ENCODE assay signal across 7 mouse cellular contexts in genomic region chr17:49468223-49468622, GRCm38 (mm10). TPM values are rescaled to one million over a fixed set of nuclear protein-coding genes. Genes with fewer than 3 reads are reported as not detected.
DNase-seq lines count a peak whose midpoint lies in the region; ATAC-seq and TF ChIP-seq lines count a peak whose summit lies in the region.

No protein-coding gene starts in this region.

- no peak overlapping the region for H3K4me2 ChIP-seq in forebrain, embryonic 13.5 days

- H3K27ac ChIP-seq in forebrain, embryonic 13.5 days, result no peak overlapping the region

- no peaks in the 10 kb centered on the region for H3K27me3 ChIP-seq in Patski
- H3K27me3 ChIP-seq in forebrain, embryonic 13.5 days, result no peaks in the 10 kb centered on the region

- ATAC-seq in Patski, result peak; percentile 65
- ATAC-seq in forebrain, embryonic 13.5 days, result peak; percentile 12; the same call in 1 of the 2 replicates
- peak; percentile 68 to 80; a peak in 3 of 4 replicates for ATAC-seq in hematopoietic stem cell, adult 5-6 weeks (replicated peaks in 1 of 2; ENCODE audit: insufficient read depth in 1 of 2, low FRiP score in 2 of 2, low TSS enrichment in 1 of 2, low read depth in 1 of 2, poor library complexity in 2 of 2, severe bottlenecking in 2 of 2)

- peak; percentile 100 for TF ChIP-seq CTCF in Patski (IDR thresholded peaks at IDR 0.05)

- CTCF ChIA-PET in Patski (lab: Charles Lee), result interaction anchor here (0.9 to 4.3 kb wide), 16 partner anchors 9 to 434 kb away, joined by 3 to 45 read pairs (median 4); no protein-coding TSS in a partner anchor

- no peak overlapping the region for H3K9ac ChIP-seq in forebrain, embryonic 13.5 days

- no peak overlapping the region for H3K4me3 ChIP-seq in forebrain, embryonic 13.5 days

- 39% methylated on average over 4 of the region's 4 CpGs for WGBS in forebrain, embryonic 13.5 days

- no peaks in the 10 kb centered on the region for H3K36me3 ChIP-seq in forebrain, embryonic 13.5 days (ENCODE audit: poor library complexity, severe bottlenecking)

- in situ Hi-C loops in Patski (cut with MboI; ENCODE audit: low pct_unique_long_range_greater_than_20kb), result loop anchor here (5.0 to 10.0 kb wide), 2 partner anchors 257 to 409 kb away; no protein-coding TSS in a partner anchor

- 0 out of 2 replicates have a peak, but pooled peaks cover 6% of the 10 kb centered on the region for H3K4me1 ChIP-seq in forebrain, embryonic 13.5 days

- DNase-seq in Patski (ENCODE audit: low read depth, low spot score), result no peak
- DNase-seq in c-Kit-positive CD71-positive TER-119-positive erythroid progenitor cells, embryonic 14.5 days (ENCODE audit: low spot score), result peak; percentile 47
- DNase-seq in layer of hippocampus, adult 9-10 months (ENCODE audit: low spot score), result peak; percentile 88
- DNase-seq in lung, postnatal 14 days, result peak; percentile 85
- DNase-seq in right cerebral cortex, postnatal 36 days (ENCODE audit: low spot score in 2 of 2), result peak; percentile 59 to 66

- POLR2A ChIA-PET in Patski (lab: Charles Lee), result interaction anchor here (0.7 kb wide), 1 partner anchor 192 kb away, joined by 3 read pairs; no protein-coding TSS in a partner anchor

- H3K9me3 ChIP-seq in forebrain, embryonic 13.5 days (replicated peaks), result no peaks in the 10 kb centered on the region

RNA-seq across cellular contexts. Expression of gene Mocs1, which starts 40.1 kb away (rescaled TPM):
- 33.9 TPM for polyA plus RNA-seq in Patski (2021)
- 2.9 and 3.4 TPM in 2 replicates for polyA plus RNA-seq in forebrain, embryonic 13.5 days (2015; fragmentation: Nextera tagmentation; extraction: Ambion mirVana)
- total RNA-seq in hematopoietic stem cell, adult 5-6 weeks (2017), result 13.6 and 16.8 TPM in 2 replicates

Comparison
In these comparisons a context has a peak if more than half of its experiments do, and no peak if none do; other contexts are left out.
1. ATAC-seq: peak in every context shown above with its lines; median percentile 74 in hematopoietic stem cell, adult 5-6 weeks; 65 in Patski; 12 in forebrain, embryonic 13.5 days.